Mouse (Mus musculus) bone marrow macrophage, adult 2 months (primary cell): ENCODE measurements around the gene Slc2a6.

Experiments
- CTCF ChIP-seq: IDR thresholded peaks from 2 replicates; pipeline ENCODE4 v1.5.1; 2012; ENCODE audit warnings: low read depth, mild to moderate bottlenecking, low read length, moderate library complexity
- POLR2A ChIP-seq: IDR thresholded peaks from 2 replicates; pipeline ENCODE4 v1.6.1; 2012; ENCODE audit warnings: mild to moderate bottlenecking, low read depth, low read length, borderline replicate concordance

- TF ChIP-seq POLR2A (no peak), CTCF (no peak)
Measured at GRCm38 (mm10) chr2:27059187-27059586, 31.4 kb upstream of the Slc2a6 start.
